Mouse (Mus musculus): Measurements from ENCODE around the gene Snrpd2. TPM values are rescaled to one million over a fixed set of nuclear protein-coding genes. Genes with fewer than 3 reads are reported as not detected.

The Snrpd2 gene
- polyA plus RNA-seq (2021; fragmentation: Nextera tagmentation): 128 and 132 TPM in 2 replicates
- long read RNA-seq, experiment 1, transcript Snrpd2-201 (3 exons, 1,420 nt): major isoform, 38 of 42 reads
- long read RNA-seq, experiment 1, partial matches to known transcripts: 4 of 42 reads
- long read RNA-seq, experiment 1, other reads (novel, unspliced or antisense): 0 of 42 reads
- long read RNA-seq, experiment 2, transcript Snrpd2-201 (3 exons, 1,420 nt): major isoform, 229 of 233 reads
- long read RNA-seq, experiment 2, partial matches to known transcripts: 4 of 233 reads
- long read RNA-seq, experiment 2, other reads (novel, unspliced or antisense): 0 of 233 reads

GRCm38 (mm10) chr7:19149626-19150025 lies at the start of gene Snrpd2:
TSS of gene Snrpd2 (plus strand) at chr7:19149722.

GRCm38 (mm10) chr7:19118028-19118771 lies 31.3 kb upstream of the Snrpd2 start, which contains the start of gene Gm4969:
TSS of gene Gm4969 (minus strand) at chr7:19118368.

DNA sequence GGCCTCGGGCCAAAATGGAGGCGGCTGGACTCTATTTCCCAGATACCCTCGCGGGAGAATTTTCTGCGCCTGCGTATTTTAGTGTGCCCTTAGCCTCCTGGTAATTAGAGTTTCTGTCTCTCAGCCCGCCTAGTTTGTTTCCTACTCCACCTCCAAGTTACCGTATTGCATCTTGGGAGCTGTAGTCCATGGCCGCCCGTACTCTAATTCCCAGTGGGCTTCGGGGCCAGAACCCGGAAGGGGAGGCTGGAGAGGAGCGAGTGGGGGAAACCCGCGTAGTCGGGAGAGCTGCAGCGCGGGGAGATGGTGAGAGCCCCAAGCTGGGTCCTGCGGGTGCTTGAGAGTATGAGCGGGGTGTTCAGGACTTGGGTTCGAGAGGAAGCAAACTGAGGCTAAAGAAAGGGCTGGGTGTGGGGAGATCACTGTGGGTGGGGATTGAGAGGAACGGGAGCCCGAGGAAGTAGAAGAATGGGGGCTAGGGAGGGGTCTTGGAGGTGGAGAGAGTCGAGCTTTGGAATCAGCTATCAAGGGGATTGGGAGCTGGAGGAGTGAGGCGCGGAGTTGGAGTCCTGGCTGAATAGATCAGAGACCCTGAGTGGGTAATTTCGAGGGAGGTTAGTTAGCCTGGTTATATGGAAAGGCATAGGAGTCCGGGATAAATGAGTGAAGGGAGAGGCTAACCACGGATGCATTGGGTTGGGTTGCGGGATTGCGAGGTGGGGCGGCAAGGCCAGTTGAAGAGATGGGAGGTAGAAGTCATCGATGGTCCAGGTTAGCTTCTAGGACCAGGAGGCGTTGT lies 29.7 kb upstream of the Snrpd2 start, which contains the start of gene Fbxo46:
Gene Fbxo46 (plus strand): TSS at position 229 of the 799 bp plus-strand sequence.

DNA sequence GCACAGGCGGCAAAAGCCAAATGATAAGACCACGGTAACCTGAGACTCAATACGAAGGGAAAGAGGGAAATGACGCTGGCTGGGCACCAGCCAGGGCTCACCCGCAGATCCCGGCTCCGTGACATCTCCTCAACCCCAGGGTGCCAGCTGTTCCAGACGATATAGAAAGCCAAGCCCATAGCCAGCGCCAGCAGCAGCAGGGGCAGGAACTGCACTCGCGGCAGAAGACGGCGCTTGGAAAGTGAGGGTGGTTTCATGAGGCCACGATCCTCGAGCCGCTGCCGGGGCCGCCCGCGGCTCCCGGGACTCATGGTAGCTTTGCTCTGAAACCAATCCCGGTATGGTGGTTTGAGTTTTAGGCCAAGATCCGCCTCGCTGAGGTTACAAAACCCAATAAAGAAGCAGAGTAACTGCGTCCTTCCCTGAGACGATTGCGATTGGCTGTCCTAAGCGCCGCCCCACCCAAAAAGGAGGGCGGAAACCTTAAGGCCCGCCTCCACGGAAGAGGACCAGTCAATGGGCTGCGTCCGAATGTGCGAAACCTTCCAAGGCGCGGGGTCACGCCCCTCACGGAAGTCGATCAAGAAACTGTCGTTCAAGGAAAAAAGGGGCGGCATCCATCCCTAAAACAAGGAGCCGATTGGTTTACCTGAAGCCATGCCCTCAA lies 514 bp upstream of the Snrpd2 start, which contains the start of gene Qpctl:
Gene Qpctl (minus strand): TSS at position 417 of the 667 bp plus-strand sequence.

GRCm38 (mm10) chr7:19165656-19166423 lies 16.3 kb downstream of the Snrpd2 start, which contains the start of gene Gipr:
TSS of gene Gipr (minus strand) at chr7:19166127.

GRCm38 (mm10) chr7:19175708-19176515 lies 26.4 kb downstream of the Snrpd2 start, which contains the start of gene Eml2:
TSS of gene Eml2 (plus strand) at chr7:19176421.

Other genes starting within 250 kb of the Snrpd2 start
- gene Ccdc61, start 239.3 kb upstream of the Snrpd2 start, polyA plus RNA-seq (2021; fragmentation: Nextera tagmentation): 15.8 and 16.5 TPM in 2 replicates
- gene Nova2, start 223.8 kb upstream of the Snrpd2 start, polyA plus RNA-seq (2021; fragmentation: Nextera tagmentation): 3.8 and 5.4 TPM in 2 replicates
- gene Nanos2, start 162.3 kb upstream of the Snrpd2 start, polyA plus RNA-seq (2021; fragmentation: Nextera tagmentation): not detected in 2 replicates
- 5.9 and 13.0 TPM in 2 replicates for gene Mypop, start 158.5 kb upstream of the Snrpd2 start, polyA plus RNA-seq (2021; fragmentation: Nextera tagmentation)
- gene Irf2bp1, start 145.7 kb upstream of the Snrpd2 start, polyA plus RNA-seq (2021; fragmentation: Nextera tagmentation): 4.8 and 14.9 TPM in 2 replicates
- not detected in 2 replicates for gene Foxa3, start 126.2 kb upstream of the Snrpd2 start, polyA plus RNA-seq (2021; fragmentation: Nextera tagmentation)
- gene Sympk, start 125.3 kb upstream of the Snrpd2 start, polyA plus RNA-seq (2021; fragmentation: Nextera tagmentation): 20.1 and 45.0 TPM in 2 replicates
- gene Rsph6a, start 95.0 kb upstream of the Snrpd2 start, polyA plus RNA-seq (2021; fragmentation: Nextera tagmentation): 0.18 and 0.29 TPM in 2 replicates
- gene Dmwd, start 73.5 kb upstream of the Snrpd2 start, polyA plus RNA-seq (2021; fragmentation: Nextera tagmentation): 25.7 and 29.1 TPM in 2 replicates
- 1.9 and 2.4 TPM in 2 replicates for gene Dmpk, start 65.9 kb upstream of the Snrpd2 start, polyA plus RNA-seq (2021; fragmentation: Nextera tagmentation)
- 0.27 and 0.61 TPM in 2 replicates for gene Six5, start 55.1 kb upstream of the Snrpd2 start, polyA plus RNA-seq (2021; fragmentation: Nextera tagmentation)
- 0.13 and 0.16 TPM in 2 replicates for gene Gm4969, start 31.4 kb upstream of the Snrpd2 start, polyA plus RNA-seq (2021; fragmentation: Nextera tagmentation)
- 6.4 and 7.1 TPM in 2 replicates for gene Fbxo46, start 29.9 kb upstream of the Snrpd2 start, polyA plus RNA-seq (2021; fragmentation: Nextera tagmentation)
- gene Qpctl, start 431 bp upstream of the Snrpd2 start, polyA plus RNA-seq (2021; fragmentation: Nextera tagmentation): 11.1 and 12.7 TPM in 2 replicates
- 0.24 TPM in 1 of 2 replicates, not detected in the other for gene Gipr, start 16.4 kb downstream of the Snrpd2 start, polyA plus RNA-seq (2021; fragmentation: Nextera tagmentation)
- 7.2 TPM in 2 replicates for gene Eml2, start 26.7 kb downstream of the Snrpd2 start, polyA plus RNA-seq (2021; fragmentation: Nextera tagmentation)
- 1.8 and 2.5 TPM in 2 replicates for gene Gpr4, start 62.8 kb downstream of the Snrpd2 start, polyA plus RNA-seq (2021; fragmentation: Nextera tagmentation)
- 38.5 and 40.0 TPM in 2 replicates for gene Opa3, start 78.6 kb downstream of the Snrpd2 start, polyA plus RNA-seq (2021; fragmentation: Nextera tagmentation)
- gene Vasp, start 122.1 kb downstream of the Snrpd2 start, polyA plus RNA-seq (2021; fragmentation: Nextera tagmentation): 1.1 and 1.6 TPM in 2 replicates
- gene Ppm1n, start 130.3 kb downstream of the Snrpd2 start, polyA plus RNA-seq (2021; fragmentation: Nextera tagmentation): not detected in 2 replicates
- 28.0 and 79.4 TPM in 2 replicates for gene Rtn2, start 132.9 kb downstream of the Snrpd2 start, polyA plus RNA-seq (2021; fragmentation: Nextera tagmentation)
- 1.2 and 3.1 TPM in 2 replicates for gene Fosb, start 160.3 kb downstream of the Snrpd2 start, polyA plus RNA-seq (2021; fragmentation: Nextera tagmentation)
- 44.3 and 59.0 TPM in 2 replicates for gene Ercc1, start 195.1 kb downstream of the Snrpd2 start, polyA plus RNA-seq (2021; fragmentation: Nextera tagmentation)
- gene Cd3eap, start 209.8 kb downstream of the Snrpd2 start, polyA plus RNA-seq (2021; fragmentation: Nextera tagmentation): 15.0 and 15.5 TPM in 2 replicates
- gene Ppp1r13l, start 210.0 kb downstream of the Snrpd2 start, polyA plus RNA-seq (2021; fragmentation: Nextera tagmentation): 0.76 and 2.5 TPM in 2 replicates
- 3.6 and 6.7 TPM in 2 replicates for gene Ercc2, start 232.3 kb downstream of the Snrpd2 start, polyA plus RNA-seq (2021; fragmentation: Nextera tagmentation)